Mouse (Mus musculus): ENCODE data around the gene Ipo13.

The Ipo13 gene

GRCm38 (mm10) chr4:117914031-117914430, 768 bp downstream of the Ipo13 start:
- DNase-seq (ENCODE audit: low spot score in 2 of 2) = no peak

- no peak for DNase-seq (ENCODE audit: low spot score in 2 of 2)
These were observed 1.4 kb downstream of the Ipo13 start for GRCm38 (mm10) chr4:117913421-117913820.

- DNase-seq (ENCODE audit: low spot score in 2 of 2) = no peak
These were observed 2.0 kb downstream of the Ipo13 start for GRCm38 (mm10) chr4:117912685-117913273.

GRCm38 (mm10) chr4:117912131-117912561, 2.7 kb downstream of the Ipo13 start:
- DNase-seq (ENCODE audit: low spot score in 2 of 2) = no peak

- DNase-seq (ENCODE audit: low spot score in 2 of 2) = no peak
These were observed 5.9 kb downstream of the Ipo13 start for GRCm38 (mm10) chr4:117908834-117909453.

- no peak for DNase-seq (ENCODE audit: low spot score in 2 of 2)
These were observed 8.6 kb downstream of the Ipo13 start for GRCm38 (mm10) chr4:117906196-117906595.

- DNase-seq (ENCODE audit: low spot score in 2 of 2) = no peak
These were observed 10.0 kb downstream of the Ipo13 start for GRCm38 (mm10) chr4:117904761-117905160.

- DNase-seq (ENCODE audit: low spot score in 2 of 2) = no peak
These were observed 10.7 kb downstream of the Ipo13 start for GRCm38 (mm10) chr4:117904094-117904493.

GRCm38 (mm10) chr4:117898111-117898510, 16.7 kb downstream of the Ipo13 start:
- DNase-seq (ENCODE audit: low spot score in 2 of 2) = no peak

- DNase-seq (ENCODE audit: low spot score in 2 of 2) = no peak
These were observed 18.8 kb downstream of the Ipo13 start for GRCm38 (mm10) chr4:117896031-117896430.

GRCm38 (mm10) chr4:117895339-117895738, 19.5 kb downstream of the Ipo13 start:
- no peak for DNase-seq (ENCODE audit: low spot score in 2 of 2)

- no peak for DNase-seq (ENCODE audit: low spot score in 2 of 2)
These were observed 20.2 kb downstream of the Ipo13 start for GRCm38 (mm10) chr4:117894601-117895000.

- peak in 1 of 2 experiments; percentile 30 for DNase-seq (ENCODE audit: low spot score in 2 of 2)
These were observed 21.4 kb downstream of the Ipo13 start for GRCm38 (mm10) chr4:117893376-117893775.

- peak; percentile 64 to 65 for DNase-seq (ENCODE audit: low spot score in 2 of 2)
These were observed 23.0 kb downstream of the Ipo13 start, which contains the start of gene Dph2 for GRCm38 (mm10) chr4:117891738-117892161. Gene Dph2 (minus strand): TSS chr4:117892032.

- no peak for DNase-seq (ENCODE audit: low spot score in 2 of 2)
These were observed 24.0 kb downstream of the Ipo13 start for GRCm38 (mm10) chr4:117890750-117891149.

- DNase-seq (ENCODE audit: low spot score in 2 of 2) = no peak
These were observed 24.8 kb downstream of the Ipo13 start for GRCm38 (mm10) chr4:117890031-117890430.

- no peak for DNase-seq (ENCODE audit: low spot score in 2 of 2)
These were observed 25.3 kb downstream of the Ipo13 start for GRCm38 (mm10) chr4:117889471-117889870.

GRCm38 (mm10) chr4:117887920-117888319, 26.9 kb downstream of the Ipo13 start:
- no peak for DNase-seq (ENCODE audit: low spot score in 2 of 2)

- DNase-seq (ENCODE audit: low spot score in 2 of 2) = peak; percentile 92 to 95
These were observed 27.7 kb downstream of the Ipo13 start, which contains the start of gene Atp6v0b for GRCm38 (mm10) chr4:117887133-117887532. Gene Atp6v0b (minus strand): TSS chr4:117887333.

- DNase-seq (ENCODE audit: low spot score in 2 of 2) = no peak
These were observed 28.2 kb downstream of the Ipo13 start for GRCm38 (mm10) chr4:117886644-117887043.

GRCm38 (mm10) chr4:117885994-117886393, 28.8 kb downstream of the Ipo13 start:
- DNase-seq (ENCODE audit: low spot score in 2 of 2) = no peak

GRCm38 (mm10) chr4:117885093-117885492, 29.7 kb downstream of the Ipo13 start:
- no peak for DNase-seq (ENCODE audit: low spot score in 2 of 2)

GRCm38 (mm10) chr4:117884146-117884545, 30.7 kb downstream of the Ipo13 start:
- no peak for DNase-seq (ENCODE audit: low spot score in 2 of 2)

Data from urinary bladder, adult 18-20 months (tissue).